Mouse (Mus musculus): ENCODE data around the gene Usp19.

Usp19 gene

GRCm38 (mm10) chr9:108490559-108491285 lies at the start of gene Usp19:
Gene Usp19 (plus strand): TSS chr9:108490602.
- peak; percentile 94 for DNase-seq

- DNase-seq: no peak
These were observed 49.0 kb upstream of the Usp19 start for GRCm38 (mm10) chr9:108441236-108441919.

- no peak for DNase-seq
These were observed 45.3 kb upstream of the Usp19 start for GRCm38 (mm10) chr9:108445125-108445524.

- DNase-seq: peak; percentile 68
These were observed 40.5 kb upstream of the Usp19 start for GRCm38 (mm10) chr9:108449860-108450259.

GRCm38 (mm10) chr9:108450292-108451169 lies 39.9 kb upstream of the Usp19 start:
- DNase-seq: peak; percentile 35

GRCm38 (mm10) chr9:108451170-108451493 lies 39.3 kb upstream of the Usp19 start:
- DNase-seq: no peak

GRCm38 (mm10) chr9:108451519-108452160 lies 38.8 kb upstream of the Usp19 start:
- no peak for DNase-seq

- peak; percentile 93 for DNase-seq
These were observed 38.0 kb upstream of the Usp19 start for GRCm38 (mm10) chr9:108452291-108452906.

- no peak for DNase-seq
These were observed 37.5 kb upstream of the Usp19 start for GRCm38 (mm10) chr9:108452911-108453310.

- DNase-seq: no peak
These were observed 36.9 kb upstream of the Usp19 start for GRCm38 (mm10) chr9:108453458-108453857.

- DNase-seq: no peak
These were observed 36.0 kb upstream of the Usp19 start for GRCm38 (mm10) chr9:108454429-108454828.

GRCm38 (mm10) chr9:108455747-108456571 lies 34.4 kb upstream of the Usp19 start:
- DNase-seq: no peak

- no peak for DNase-seq
These were observed 33.4 kb upstream of the Usp19 start for GRCm38 (mm10) chr9:108456953-108457352.

- DNase-seq: no peak
These were observed 30.5 kb upstream of the Usp19 start for GRCm38 (mm10) chr9:108459939-108460318.

- peak; percentile 89 for DNase-seq
These were observed 29.9 kb upstream of the Usp19 start, which contains the start of gene Ccdc71 for GRCm38 (mm10) chr9:108460319-108461178. Gene Ccdc71 (plus strand): TSS chr9:108460527.

- no peak for DNase-seq
These were observed 29.2 kb upstream of the Usp19 start, which contains the start of gene Klhdc8b for GRCm38 (mm10) chr9:108461181-108461631. Gene Klhdc8b (minus strand): TSS chr9:108461581.

- DNase-seq: no peak
These were observed 28.7 kb upstream of the Usp19 start for GRCm38 (mm10) chr9:108461675-108462074.

GRCm38 (mm10) chr9:108462192-108462591 lies 28.2 kb upstream of the Usp19 start:
- no peak for DNase-seq

- no peak for DNase-seq
These were observed 26.7 kb upstream of the Usp19 start for GRCm38 (mm10) chr9:108463713-108464112.

- DNase-seq: no peak
These were observed 24.2 kb upstream of the Usp19 start for GRCm38 (mm10) chr9:108466219-108466618.

Data from right cerebral cortex, postnatal 14 days (tissue).